Mouse (Mus musculus): ENCODE data around the gene Mmp8.

The Mmp8 gene

DNA sequence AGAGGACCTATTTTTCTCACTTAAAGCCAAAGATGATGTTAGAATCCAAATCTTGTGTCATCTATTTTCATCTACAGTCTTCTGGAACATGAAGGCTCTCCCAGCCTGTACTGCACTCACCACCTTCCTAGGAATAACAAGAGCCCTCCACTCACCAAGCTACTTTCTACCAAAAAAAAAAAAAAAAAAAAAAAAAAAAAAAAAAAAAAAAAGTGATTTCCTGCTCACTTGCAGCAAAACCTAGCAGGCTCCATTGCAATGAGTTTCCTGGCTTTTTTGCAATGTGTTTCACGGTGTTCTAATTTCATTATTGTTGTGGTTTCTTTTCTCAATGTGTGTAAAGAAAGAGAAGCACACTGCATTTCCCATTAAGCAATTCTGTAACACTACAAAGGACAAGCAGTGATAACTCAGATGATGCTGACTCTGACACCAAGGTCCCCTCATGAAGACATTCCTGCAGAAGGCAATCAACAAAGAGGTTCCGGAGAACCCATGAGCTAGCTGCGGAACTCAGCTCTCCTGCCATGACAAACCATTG lies 35.1 kb downstream of the Mmp8 start:
- no peak for DNase-seq (ENCODE audit: low spot score in 2 of 2)

DNA sequence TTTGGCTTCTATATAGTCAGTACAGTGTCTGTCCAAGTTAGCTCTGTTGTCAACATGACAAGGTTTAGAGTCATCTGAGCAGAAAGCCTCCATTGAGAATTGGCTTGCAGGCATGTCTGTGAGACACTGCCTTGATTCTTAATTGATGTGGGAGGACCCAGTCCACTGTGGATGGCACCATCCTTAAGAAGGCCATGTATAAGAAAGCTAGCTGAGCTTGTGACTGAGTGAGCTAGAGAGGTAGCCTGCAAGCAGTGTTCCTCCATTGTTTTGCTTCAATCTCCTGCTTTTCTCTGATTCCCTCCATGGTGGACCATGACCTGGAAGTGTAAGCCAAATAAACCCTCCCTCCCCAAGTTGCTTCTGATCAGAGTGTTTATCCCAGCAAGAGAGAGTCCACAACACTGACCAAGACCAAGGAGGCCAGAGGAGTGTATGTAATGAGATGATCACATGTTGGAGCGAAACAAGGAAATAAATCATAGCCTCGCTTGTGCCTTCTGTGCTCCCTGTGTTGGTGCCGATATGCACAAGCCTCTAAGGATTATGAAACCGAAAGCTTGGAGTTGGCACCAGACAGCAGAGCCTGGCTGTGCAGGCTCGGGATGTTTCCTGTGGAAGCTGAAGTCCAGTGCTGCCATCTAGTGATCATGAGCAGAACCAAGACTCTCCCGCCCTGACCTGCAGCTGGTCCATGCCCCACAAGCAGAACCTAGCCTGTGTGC lies 36.7 kb downstream of the Mmp8 start:
- peak; percentile 31 to 63 for DNase-seq (ENCODE audit: low spot score in 2 of 2)

DNA sequence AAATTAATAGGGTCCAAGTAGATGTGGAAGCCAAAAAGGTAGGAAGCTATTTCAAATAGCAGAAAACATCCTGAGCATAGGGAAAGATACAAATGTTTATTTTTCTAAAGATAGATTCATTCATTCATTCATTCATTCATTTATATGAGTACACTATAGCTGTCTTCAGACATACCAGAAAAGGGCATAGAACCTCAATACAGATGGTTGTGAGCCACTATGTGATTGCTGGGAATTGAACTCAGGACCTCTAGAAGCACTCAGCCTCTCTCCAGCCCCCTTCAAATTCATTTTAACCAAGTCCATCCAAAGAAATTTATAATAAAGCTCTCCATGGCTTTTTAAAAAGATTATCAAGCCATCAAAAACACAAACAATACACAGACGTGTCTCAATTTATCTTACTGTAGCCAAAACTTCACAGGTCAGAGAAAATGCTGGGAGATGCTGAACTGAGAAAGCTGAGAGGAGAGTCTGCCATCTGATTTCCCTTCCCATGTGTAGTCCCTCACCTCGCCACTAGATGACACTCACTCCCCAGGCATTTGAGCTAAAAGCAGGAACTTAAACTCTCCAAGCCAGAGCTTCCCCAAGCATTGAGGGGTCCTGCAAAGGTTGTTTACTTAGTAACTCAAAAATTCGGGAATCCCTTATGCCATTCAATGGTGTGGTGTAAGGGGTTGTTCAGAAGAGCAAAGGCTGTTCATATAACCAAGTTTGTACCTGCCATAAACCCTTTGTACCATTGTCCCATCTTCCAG lies 44.9 kb downstream of the Mmp8 start:
- DNase-seq (ENCODE audit: low spot score in 2 of 2), result peak; percentile 49 to 75

DNA sequence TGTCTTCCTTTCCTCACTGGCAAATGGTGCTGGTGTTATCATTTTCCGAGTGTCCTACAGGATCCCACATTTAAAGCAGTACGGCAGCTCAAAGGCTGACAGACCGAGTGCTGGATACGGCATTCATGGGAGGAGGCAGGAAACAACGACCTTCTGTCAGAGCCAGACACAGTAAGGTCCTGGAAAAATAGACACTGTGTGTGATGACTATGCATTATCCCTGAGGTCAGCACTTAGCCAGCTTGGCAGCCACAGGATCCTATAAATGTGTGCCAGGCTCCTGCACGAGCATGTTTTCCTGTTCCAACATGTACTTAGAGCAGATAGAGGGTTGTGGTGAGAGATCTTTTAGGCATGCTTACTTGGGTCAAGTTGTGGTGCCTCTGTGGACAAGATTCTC lies 45.7 kb downstream of the Mmp8 start:
- no peak for DNase-seq (ENCODE audit: low spot score in 2 of 2)

DNA sequence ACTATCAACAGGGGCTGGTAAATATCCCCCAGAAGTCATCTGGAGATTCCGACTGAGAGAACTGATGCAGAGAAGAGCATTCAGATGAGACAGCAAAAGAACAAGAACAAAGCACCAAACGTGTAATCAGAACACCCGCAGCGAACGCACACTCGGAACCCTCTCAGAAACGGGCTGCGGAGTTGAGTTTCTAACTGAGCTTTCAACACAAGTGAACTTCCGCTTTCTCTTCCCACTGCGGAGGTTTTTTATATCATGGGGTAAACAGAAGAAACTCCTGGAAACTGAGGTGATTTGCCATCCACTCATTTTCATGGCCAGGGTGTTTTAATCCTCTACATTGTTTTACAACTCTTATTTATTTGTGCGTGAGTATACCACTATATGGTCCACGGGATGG lies 47.4 kb downstream of the Mmp8 start:
- no peak for DNase-seq (ENCODE audit: low spot score in 2 of 2)

Measured in spleen, postnatal 10 days (tissue).